Mouse (Mus musculus) cerebellum, adult 2 months (tissue): Measurements from ENCODE around the gene Syne2. TPM values are rescaled to one million over a fixed set of nuclear protein-coding genes. Genes with fewer than 3 reads are reported as not detected.

Source experiments
- DNase-seq, 2 experiments: peaks; one replicate each; pipeline ENCODE4 v3.0.0; 2021
- H3K27ac ChIP-seq: fragments of 200-500 bp; 2 replicates; pipeline ENCODE4 v1.5.1; 2012; ENCODE audit warnings: low read length, control low read depth, inconsistent platforms; ENCODE audit not compliant: insufficient read depth
- H3K27me3 ChIP-seq: fragments of 200-500 bp; 2 replicates; pipeline ENCODE4 v1.6.1; 2012; ENCODE audit warnings: inconsistent platforms, mild to moderate bottlenecking, low read length, moderate library complexity; ENCODE audit not compliant: control insufficient read depth, insufficient read depth
- H3K4me1 ChIP-seq: fragments of 200-500 bp; 2 replicates; pipeline ENCODE4 v1.6.1; 2011; ENCODE audit warnings: low read length; ENCODE audit not compliant: control insufficient read depth, insufficient read depth
- H3K4me3 ChIP-seq: fragments of 200-500 bp; replicated peaks from 2 replicates; pipeline ENCODE3; 2011; ENCODE audit warnings: mild to moderate bottlenecking, low read depth, low read length, control low read depth; ENCODE audit not compliant: insufficient read depth
- CTCF ChIP-seq: fragments of 200-500 bp; IDR thresholded peaks from 2 replicates; pipeline ENCODE4 v1.5.1; 2011; ENCODE audit warnings: low read depth, mild to moderate bottlenecking, control low read depth, low read length, moderate library complexity, borderline replicate concordance; ENCODE audit not compliant: insufficient read depth
- POLR2A ChIP-seq: fragments of 200-500 bp; IDR thresholded peaks from 2 replicates; pipeline ENCODE4 v1.6.1; 2011; ENCODE audit warnings: low read length, control low read depth, borderline replicate concordance; ENCODE audit not compliant: insufficient read depth
- WGBS: fragments of 180-500 bp; shearing (Covaris S2); methylation state at CpG from one replicate; pipeline ENCODE4 v1.1.7; 2018; 5-methylcytosine and 5-hydroxymethylcytosine counted together
- polyA plus RNA-seq: library from polyadenylated mRNA; depleted of rRNA; stranded (reverse); fragments of >200 nt; gene quantifications from 2 replicates; pipeline ENCODE4 v1.2.3, GENCODE M21; 2012

The Syne2 gene
- polyA plus RNA-seq, 1 experiment: 39.3 TPM

DNA sequence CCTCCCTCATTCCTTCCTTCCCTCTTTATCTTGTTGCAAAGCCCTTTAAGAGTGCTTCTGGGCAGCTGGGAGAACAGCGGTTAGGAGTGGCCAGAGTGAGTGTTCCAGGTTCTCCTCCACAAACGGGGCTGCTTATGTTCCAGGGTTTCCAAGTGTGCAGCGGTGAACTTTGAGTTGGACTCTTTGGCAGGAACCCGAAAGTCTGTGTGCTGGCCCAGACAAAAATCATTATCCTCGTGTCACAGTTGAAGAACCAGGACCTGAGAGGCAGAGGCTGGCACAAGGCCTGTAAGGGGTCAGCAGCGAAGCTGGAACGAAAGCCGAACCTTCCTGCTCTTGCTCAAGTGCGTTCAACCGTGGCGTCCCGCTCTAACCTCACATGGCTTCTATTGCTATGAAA lies 28.6 kb downstream of the Syne2 start:
- Histone ChIP-seq H3K4me3 (no peak overlapping the region), H3K27me3 (no peaks in the 10 kb centered on the region), H3K27ac (no peak overlapping the region), H3K4me1 (no peaks in the 10 kb centered on the region)
- no peak for DNase-seq
- TF ChIP-seq POLR2A: no peak
- no peak for TF ChIP-seq CTCF
- WGBS: 57% methylated on average over 12 of the region's 12 CpGs

DNA sequence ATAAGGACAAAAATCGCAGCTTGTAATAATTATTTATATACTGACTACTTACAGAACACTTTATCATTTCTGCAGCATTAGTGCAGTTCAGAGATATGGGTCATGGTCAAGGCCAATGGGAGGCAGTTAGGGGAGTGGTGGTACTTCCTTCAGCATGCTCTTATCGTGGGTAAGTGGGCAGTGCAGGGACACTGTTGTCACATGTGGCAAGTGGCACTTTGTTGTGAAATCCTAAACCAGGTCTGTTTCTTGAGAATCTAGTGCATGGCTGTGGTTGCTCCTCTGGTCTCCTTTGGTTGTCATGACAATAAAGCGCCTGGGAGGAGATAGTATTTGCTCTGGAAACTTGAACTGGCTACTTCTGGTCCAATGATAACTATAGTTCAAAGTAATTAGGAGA lies 32.3 kb downstream of the Syne2 start:
- H3K27ac ChIP-seq: no peak overlapping the region
- WGBS: 86% methylated on average over 3 of the region's 3 CpGs
- H3K27me3 ChIP-seq: no peaks in the 10 kb centered on the region
- H3K4me3 ChIP-seq: no peak overlapping the region
- TF ChIP-seq CTCF: no peak
- TF ChIP-seq POLR2A: no peak
- DNase-seq: no peak
- no peaks in the 10 kb centered on the region for H3K4me1 ChIP-seq

DNA sequence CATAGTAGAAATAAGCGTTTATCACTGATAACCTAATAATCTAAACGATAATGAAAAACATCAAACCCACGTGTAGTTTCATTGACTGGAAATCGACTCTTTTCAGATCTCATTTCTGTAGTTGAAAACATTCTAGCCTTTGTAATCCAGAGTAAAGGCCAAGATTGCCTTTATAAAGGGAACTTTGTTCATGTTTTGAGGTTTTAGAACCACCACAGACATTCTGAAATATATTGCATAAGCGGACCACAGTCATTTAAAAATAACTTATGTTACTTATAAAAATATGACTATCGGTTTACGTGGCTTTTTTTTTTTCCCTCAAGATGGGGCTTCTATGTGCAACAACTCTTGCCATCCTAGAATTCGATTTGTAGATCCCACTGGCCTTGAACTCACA lies 33.5 kb downstream of the Syne2 start:
- Histone ChIP-seq H3K4me1 (no peaks in the 10 kb centered on the region; the same call in 1 of the 2 replicates), H3K27me3 (no peaks in the 10 kb centered on the region), H3K27ac (no peak overlapping the region), H3K4me3 (no peak overlapping the region)
- TF ChIP-seq POLR2A (no peak), CTCF (no peak)
- DNase-seq: no peak
- 91% methylated on average over 8 of the region's 8 CpGs for WGBS

DNA sequence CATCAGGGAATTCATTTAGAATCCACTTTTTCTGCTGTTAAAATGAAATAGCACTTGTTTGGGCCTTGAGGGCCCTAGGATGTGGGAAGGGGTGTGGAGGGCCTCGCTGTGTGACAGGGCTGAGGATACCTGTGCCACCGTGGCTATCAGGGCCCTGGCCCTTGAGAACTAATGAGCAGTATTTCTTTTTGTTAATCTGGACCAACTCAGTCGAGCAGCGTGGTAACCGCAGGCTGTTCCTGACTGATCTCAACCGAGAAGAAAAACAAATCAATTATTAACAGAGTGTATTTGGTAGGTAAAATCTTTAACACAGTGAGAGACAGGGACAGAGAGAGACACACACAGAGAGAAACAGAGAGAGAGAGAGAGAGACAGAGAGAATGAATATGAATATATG lies 34.5 kb downstream of the Syne2 start:
- WGBS: 71% methylated on average over 6 of the region's 6 CpGs
- Histone ChIP-seq H3K4me1 (no peaks in the 10 kb centered on the region; the same call in 1 of the 2 replicates), H3K27ac (no peak overlapping the region), H3K4me3 (no peak overlapping the region), H3K27me3 (no peaks in the 10 kb centered on the region)
- no peak for DNase-seq
- TF ChIP-seq POLR2A (no peak), CTCF (no peak)

DNA sequence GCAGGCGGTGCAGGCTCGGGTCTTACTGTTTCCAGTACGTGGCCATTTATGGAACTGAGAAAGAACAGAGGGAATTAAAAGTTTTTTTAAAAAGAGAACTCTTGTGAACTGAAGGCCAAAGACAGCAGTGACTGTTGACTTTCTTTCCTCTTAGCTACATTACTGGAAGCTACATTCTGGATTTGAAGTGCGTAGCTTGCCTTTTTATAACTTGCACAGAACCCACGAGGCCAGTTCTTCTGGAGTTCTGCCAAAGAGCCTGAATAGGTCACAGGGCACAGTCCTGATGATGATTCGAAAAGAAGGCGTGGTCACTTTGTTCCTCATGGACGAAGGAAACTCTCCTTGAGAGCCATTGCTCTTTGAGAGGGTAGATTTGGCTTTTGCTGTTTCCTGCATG lies 35.6 kb downstream of the Syne2 start:
- Histone ChIP-seq H3K4me3 (no peak overlapping the region), H3K27ac (no peak overlapping the region), H3K27me3 (no peaks in the 10 kb centered on the region), H3K4me1 (no peaks in the 10 kb centered on the region; the same call in 1 of the 2 replicates)
- TF ChIP-seq POLR2A (no peak), CTCF (no peak)
- DNase-seq: no peak
- WGBS: 66% methylated on average over 8 of the region's 8 CpGs

DNA sequence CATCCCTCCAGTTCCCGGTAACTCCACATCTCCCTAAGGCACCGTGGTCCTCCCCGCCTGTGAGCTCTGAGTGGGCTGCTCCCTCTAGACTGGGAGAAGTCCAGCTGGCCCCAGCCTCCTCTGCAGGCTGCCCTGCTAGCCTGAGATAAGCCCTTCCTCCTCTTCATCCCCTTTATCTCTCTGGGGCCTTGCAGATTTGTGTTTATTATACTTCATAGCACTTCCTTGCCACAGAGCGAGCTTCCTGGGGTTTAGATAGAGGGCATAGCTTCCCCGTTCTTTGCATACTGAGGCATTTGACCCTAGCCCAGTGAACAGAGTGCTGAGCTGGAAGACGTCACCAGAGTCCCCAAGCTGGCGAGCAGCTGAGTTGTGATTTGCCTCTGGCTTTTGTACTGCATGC lies 37.1 kb downstream of the Syne2 start:
- no peaks in the 10 kb centered on the region for H3K27me3 ChIP-seq
- H3K27ac ChIP-seq: no peak overlapping the region
- no peaks in the 10 kb centered on the region; the same call in 1 of the 2 replicates for H3K4me1 ChIP-seq
- H3K4me3 ChIP-seq: no peak overlapping the region
- no peak for TF ChIP-seq POLR2A
- no peak for TF ChIP-seq CTCF
- 78% methylated on average over 7 of the region's 7 CpGs for WGBS
- DNase-seq: no peak

DNA sequence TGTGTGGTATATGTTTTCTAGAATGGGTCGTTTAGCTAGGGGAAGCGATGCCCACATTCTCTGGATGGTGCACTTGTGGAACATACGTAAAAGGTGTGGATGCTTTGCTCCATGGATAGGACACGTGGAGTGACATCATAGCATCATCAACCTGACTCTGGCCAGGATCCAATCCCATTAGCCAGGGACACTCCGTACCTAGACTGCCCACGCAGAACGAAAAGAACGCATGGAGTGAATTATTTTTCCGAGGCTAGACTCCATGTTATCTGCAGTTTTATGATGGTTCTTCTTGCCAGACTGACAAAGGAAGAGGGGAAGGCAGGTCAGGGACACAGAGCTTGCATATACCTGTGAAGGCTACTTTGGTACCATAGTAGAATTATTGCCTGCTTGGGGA lies 37.7 kb downstream of the Syne2 start:
- Histone ChIP-seq H3K4me1 (no peaks in the 10 kb centered on the region; the same call in 1 of the 2 replicates), H3K27ac (no peak overlapping the region), H3K4me3 (no peak overlapping the region), H3K27me3 (no peaks in the 10 kb centered on the region)
- no peak for DNase-seq
- TF ChIP-seq POLR2A (no peak), CTCF (no peak)
- WGBS: 73% methylated on average over 9 of the region's 9 CpGs

DNA sequence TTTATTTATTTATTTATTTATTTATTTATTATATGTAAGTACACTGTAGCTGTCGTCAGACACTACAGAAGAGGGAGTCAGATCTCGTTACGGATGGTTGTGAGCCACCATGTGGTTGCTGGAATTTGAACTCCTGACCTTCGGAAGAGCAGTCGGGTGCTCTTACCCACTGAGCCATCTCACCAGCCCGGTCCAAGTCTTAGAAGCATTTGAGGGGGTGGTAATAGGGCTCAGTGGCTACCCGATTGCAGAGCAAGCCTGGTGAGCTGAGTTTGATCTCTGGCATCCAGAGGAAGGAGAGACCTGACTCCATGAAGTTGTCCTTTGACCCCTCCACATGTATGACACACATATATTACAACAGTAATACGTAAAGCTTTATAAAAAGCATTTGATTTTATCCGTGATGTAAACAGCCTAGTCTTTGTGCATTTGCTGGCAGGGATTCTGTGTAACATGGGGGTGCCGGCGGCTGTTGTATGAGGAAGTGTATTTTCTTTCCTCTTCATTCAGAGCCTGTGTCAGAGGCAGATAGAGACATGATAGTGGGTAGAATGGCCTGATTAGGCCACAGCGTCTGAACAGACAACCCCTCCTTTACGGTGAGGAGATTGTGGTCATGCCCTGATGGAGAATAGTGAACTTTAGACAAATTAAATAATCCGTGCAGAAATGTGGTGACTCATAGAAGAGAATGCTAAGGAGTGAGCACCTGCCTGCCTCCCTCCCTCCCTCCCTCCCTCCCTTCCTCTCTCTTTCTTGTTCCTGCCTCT lies 38.3 kb downstream of the Syne2 start:
- H3K4me1 ChIP-seq: no peaks in the 10 kb centered on the region; the same call in 1 of the 2 replicates
- no peak overlapping the region for H3K4me3 ChIP-seq
- no peaks in the 10 kb centered on the region for H3K27me3 ChIP-seq
- H3K27ac ChIP-seq: no peak overlapping the region
- TF ChIP-seq POLR2A (no peak), CTCF (no peak)
- WGBS: 73% methylated on average over 14 of the region's 14 CpGs
- DNase-seq: no peak
